Mouse (Mus musculus) hindbrain, embryonic 11.5 days (tissue): Measurements from ENCODE around the gene Cd300e. TPM values are rescaled to one million over a fixed set of nuclear protein-coding genes. Genes with fewer than 3 reads are reported as not detected.

ENCODE experiments used
- ATAC-seq: fragments of 200-750 bp; cut with Nextera tagmentation; 2 replicates; pipeline ENCODE4 v1.8.0; 2017; ENCODE audit warnings: mild to moderate bottlenecking, moderate TSS enrichment, moderate library complexity; ENCODE audit not compliant: low FRiP score
- DNase-seq: peaks from one replicate; pipeline ENCODE4 v3.0.0-alpha.2; 2015; ENCODE audit warnings: low spot score
- H3K27ac ChIP-seq: fragments of 300-500 bp; sonication (generic); 2 replicates; pipeline ENCODE4 v1.5.1; 2014; ENCODE audit warnings: mild to moderate bottlenecking, low read depth, low read length
- H3K27me3 ChIP-seq: fragments of 300-500 bp; sonication (generic); 2 replicates; pipeline ENCODE4 v1.6.1; 2014; ENCODE audit warnings: mild to moderate bottlenecking, low read length, moderate library complexity, mixed read lengths; ENCODE audit not compliant: control insufficient read depth, insufficient read depth
- H3K36me3 ChIP-seq: fragments of 300-500 bp; sonication (generic); 2 replicates; pipeline ENCODE4 v1.6.1; 2014; ENCODE audit warnings: mild to moderate bottlenecking, low read length, moderate library complexity, mixed read lengths; ENCODE audit not compliant: control insufficient read depth, insufficient read depth
- H3K4me1 ChIP-seq: fragments of 300-500 bp; sonication (generic); replicated peaks from 2 replicates; pipeline ENCODE4 v1.6.1; 2014; ENCODE audit warnings: low read length, mixed read lengths; ENCODE audit not compliant: control insufficient read depth, insufficient read depth
- H3K4me2 ChIP-seq: fragments of 300-500 bp; sonication (generic); replicated peaks from 2 replicates; pipeline ENCODE4 v1.6.1; 2014; ENCODE audit warnings: mild to moderate bottlenecking, low read depth, low read length
- H3K4me3 ChIP-seq: fragments of 300-500 bp; sonication (generic); 2 replicates; pipeline ENCODE4 v1.5.1; 2014; ENCODE audit warnings: low read depth, low read length
- H3K9ac ChIP-seq: fragments of 300-500 bp; sonication (generic); 2 replicates; pipeline ENCODE4 v1.6.1; 2014; ENCODE audit warnings: low read depth, low read length
- H3K9me3 ChIP-seq: fragments of 300-500 bp; sonication (generic); 2 replicates; pipeline ENCODE4 v1.6.1; 2016; ENCODE audit warnings: low read length; ENCODE audit not compliant: control insufficient read depth
- WGBS: fragments of 180-500 bp; shearing (Covaris S2); extraction: QIAGEN DNeasy Blood & Tissue Kit; methylation state at CpG from one replicate; pipeline ENCODE4 v1.1.7; 2014; 5-methylcytosine and 5-hydroxymethylcytosine counted together
- polyA plus RNA-seq: library from polyadenylated mRNA; unstranded; fragments of >200 nt; fragmentation: Nextera tagmentation; extraction: Ambion mirVana; gene quantifications from 2 replicates; pipeline ENCODE4 v1.2.1, GENCODE M21; 2014

Cd300e gene
- polyA plus RNA-seq, 1 experiment from 2014 or later: not detected

- DNase-seq: no peak
- 57% methylated on average over 6 of the region's 6 CpGs for WGBS
- no peak for ATAC-seq
Measured at GRCm38 (mm10) chr11:115101615-115102051, 39.7 kb upstream of the Cd300e start.

GRCm38 (mm10) chr11:115100741-115101140 lies 38.8 kb upstream of the Cd300e start:
- H3K27me3 ChIP-seq: no peaks in the 10 kb centered on the region
- H3K36me3 ChIP-seq: no peaks in the 10 kb centered on the region
- H3K27ac ChIP-seq: no peak overlapping the region
- no peaks in the 10 kb centered on the region for H3K4me1 ChIP-seq
- H3K9ac ChIP-seq: no peak overlapping the region
- 62% methylated on average over 7 of the region's 7 CpGs for WGBS
- no peak overlapping the region for H3K4me2 ChIP-seq
- no peak for ATAC-seq
- H3K9me3 ChIP-seq: no peaks in the 10 kb centered on the region
- no peak overlapping the region for H3K4me3 ChIP-seq
- DNase-seq: no peak

More at GRCm38 (mm10) chr11:115101615-115102051, 39.7 kb upstream of the Cd300e start:
- Histone ChIP-seq H3K27me3 (no peaks in the 10 kb centered on the region), H3K9ac (no peak overlapping the region), H3K4me1 (no peaks in the 10 kb centered on the region), H3K36me3 (no peaks in the 10 kb centered on the region), H3K4me2 (no peak overlapping the region), H3K4me3 (no peak overlapping the region), H3K27ac (no peak overlapping the region), H3K9me3 (no peaks in the 10 kb centered on the region)

GRCm38 (mm10) chr11:115100032-115100621 lies 38.1 kb upstream of the Cd300e start:
- Histone ChIP-seq H3K27me3 (no peaks in the 10 kb centered on the region), H3K27ac (no peak overlapping the region), H3K4me1 (no peaks in the 10 kb centered on the region), H3K4me2 (no peak overlapping the region), H3K4me3 (no peak overlapping the region), H3K9me3 (no peaks in the 10 kb centered on the region), H3K36me3 (no peaks in the 10 kb centered on the region), H3K9ac (no peak overlapping the region)
- DNase-seq (no peak), ATAC-seq (no peak)
- WGBS: 68% methylated on average over 5 of the region's 5 CpGs

GRCm38 (mm10) chr11:115099241-115099840 lies 37.4 kb upstream of the Cd300e start:
- no peaks in the 10 kb centered on the region for H3K36me3 ChIP-seq
- H3K9me3 ChIP-seq: no peaks in the 10 kb centered on the region
- H3K27ac ChIP-seq: no peak overlapping the region
- DNase-seq (no peak), ATAC-seq (no peak)
- H3K4me2 ChIP-seq: no peak overlapping the region
- H3K27me3 ChIP-seq: no peaks in the 10 kb centered on the region
- H3K4me3 ChIP-seq: no peak overlapping the region
- no peak overlapping the region for H3K9ac ChIP-seq
- 52% methylated on average over 16 of the region's 16 CpGs for WGBS
- no peaks in the 10 kb centered on the region for H3K4me1 ChIP-seq

- ATAC-seq (no peak), DNase-seq (no peak)
- H3K4me2 ChIP-seq: no peak overlapping the region
- no peaks in the 10 kb centered on the region for H3K36me3 ChIP-seq
- H3K4me1 ChIP-seq: no peaks in the 10 kb centered on the region
- no peaks in the 10 kb centered on the region for H3K27me3 ChIP-seq
- WGBS: 62% methylated on average over 10 of the region's 10 CpGs
- H3K9ac ChIP-seq: no peak overlapping the region
- no peaks in the 10 kb centered on the region for H3K9me3 ChIP-seq
- H3K27ac ChIP-seq: no peak overlapping the region
- no peak overlapping the region for H3K4me3 ChIP-seq
Measured at GRCm38 (mm10) chr11:115098203-115098932, 36.4 kb upstream of the Cd300e start.

GRCm38 (mm10) chr11:115092140-115092539 lies 30.2 kb upstream of the Cd300e start:
- WGBS: 9% methylated on average over 4 of the region's 4 CpGs
- H3K4me2 ChIP-seq: peak overlapping the region; percentile 48
- H3K36me3 ChIP-seq: no peaks in the 10 kb centered on the region
- no peak for DNase-seq
- no peaks in the 10 kb centered on the region for H3K9me3 ChIP-seq
- no peak overlapping the region for H3K9ac ChIP-seq
- no peak overlapping the region for H3K27ac ChIP-seq
- no peak for ATAC-seq
- peaks cover 24% of the 10 kb centered on the region for H3K27me3 ChIP-seq
- H3K4me1 ChIP-seq: peaks cover 2% of the 10 kb centered on the region; the same call in 1 of the 2 replicates
- peak overlapping the region; percentile 27; the same call in 1 of the 2 replicates for H3K4me3 ChIP-seq

GRCm38 (mm10) chr11:115091362-115091901 lies 29.5 kb upstream of the Cd300e start, which contains the start of gene Rab37:
TSS of gene Rab37 (plus strand) at chr11:115091431.
- Histone ChIP-seq H3K27ac (no peak within 1 kb of the TSS), H3K27me3 (peaks cover 24% of the 10 kb centered on the region), H3K36me3 (no peaks in the 10 kb centered on the region), H3K4me3 (peak within 1 kb of the TSS; percentile 27), H3K4me2 (peak within 1 kb of the TSS; percentile 48), H3K9ac (0 out of 2 replicates have a peak within 1 kb of the TSS, but pooled peaks have one; percentile 37), H3K4me1 (peaks cover 2% of the 10 kb centered on the region; the same call in 1 of the 2 replicates), H3K9me3 (no peaks in the 10 kb centered on the region)
- ATAC-seq (no peak), DNase-seq (peak; percentile 46)
- WGBS: 3% methylated on average over 36 of the region's 36 CpGs

GRCm38 (mm10) chr11:115089853-115090252 lies 27.9 kb upstream of the Cd300e start:
- H3K9ac ChIP-seq: no peak overlapping the region
- H3K27ac ChIP-seq: no peak overlapping the region
- no peak for ATAC-seq
- H3K9me3 ChIP-seq: no peaks in the 10 kb centered on the region
- WGBS: 68% methylated on average over 6 of the region's 6 CpGs
- H3K36me3 ChIP-seq: no peaks in the 10 kb centered on the region
- no peak overlapping the region for H3K4me2 ChIP-seq
- H3K4me3 ChIP-seq: no peak overlapping the region
- peaks cover 24% of the 10 kb centered on the region for H3K27me3 ChIP-seq
- DNase-seq: no peak
- H3K4me1 ChIP-seq: peaks cover 2% of the 10 kb centered on the region; the same call in 1 of the 2 replicates
